Mouse (Mus musculus) thymus, adult 2 months (tissue): ENCODE measurements around the gene Mad1l1.

ENCODE experiments used
- CTCF ChIP-seq: fragments of 200-500 bp; IDR thresholded peaks from 2 replicates; pipeline ENCODE4 v1.5.1; 2012; ENCODE audit warnings: mild to moderate bottlenecking, control low read depth, low read length, moderate library complexity, borderline replicate concordance; ENCODE audit not compliant: control insufficient read depth, poor library complexity, insufficient read depth; ENCODE audit errors: extremely low read depth
- POLR2A ChIP-seq: fragments of 200-500 bp; IDR thresholded peaks from 2 replicates; pipeline ENCODE4 v1.6.1; 2012; ENCODE audit warnings: mild to moderate bottlenecking, low read length, control low read depth, moderate library complexity; ENCODE audit not compliant: control insufficient read depth, poor library complexity, insufficient read depth; ENCODE audit errors: extremely low read depth

- TF ChIP-seq CTCF: no peak
- no peak for TF ChIP-seq POLR2A
Observed at GRCm38 (mm10) chr5:140089263-140089662, 232.1 kb downstream of the Mad1l1 start.
